Mouse (Mus musculus) bone marrow, adult 2 months (tissue): ENCODE results near the gene Dnaaf5. TPM values are rescaled to one million over a fixed set of nuclear protein-coding genes. Genes with fewer than 3 reads are reported as not detected.

Experiments used
- H3K27ac ChIP-seq: fragments of 200-500 bp; 2 replicates; pipeline ENCODE4 v1.5.1; 2012; ENCODE audit warnings: low read depth, mild to moderate bottlenecking, control low read depth, inconsistent platforms, low read length; ENCODE audit not compliant: control insufficient read depth, poor library complexity, insufficient read depth
- H3K4me1 ChIP-seq: fragments of 200-500 bp; 2 replicates; pipeline ENCODE4 v1.6.1; 2011; ENCODE audit warnings: low read length; ENCODE audit not compliant: control insufficient read depth, insufficient read depth
- H3K4me3 ChIP-seq: fragments of 200-500 bp; replicated peaks from 2 replicates; pipeline ENCODE3; 2011; ENCODE audit warnings: mild to moderate bottlenecking, low read depth, low read length, control low read depth; ENCODE audit not compliant: control insufficient read depth
- CTCF ChIP-seq: fragments of 200-500 bp; IDR thresholded peaks from 2 replicates; pipeline ENCODE4 v1.5.1; 2011; ENCODE audit warnings: low read length, control low read depth; ENCODE audit not compliant: control insufficient read depth, insufficient read depth
- POLR2A ChIP-seq: fragments of 200-500 bp; IDR thresholded peaks from 2 replicates; pipeline ENCODE4 v1.6.1; 2011; ENCODE audit warnings: low read depth, mild to moderate bottlenecking, control low read depth, low read length, borderline replicate concordance; ENCODE audit not compliant: control insufficient read depth
- WGBS: fragments of 180-500 bp; shearing (Covaris S2); methylation state at CpG from one replicate; pipeline ENCODE4 v1.1.7; 2018; 5-methylcytosine and 5-hydroxymethylcytosine counted together
- polyA plus RNA-seq: library from polyadenylated mRNA; stranded (reverse); fragments of >200 nt; gene quantifications from 2 replicates; pipeline ENCODE4 v1.2.4, GENCODE M21; 2011; ENCODE audit warnings: low replicate concordance; ENCODE audit not compliant: missing spikeins, insufficient read depth, insufficient read length

The Dnaaf5 gene
- polyA plus RNA-seq, 1 experiment = 6.5 TPM

GRCm38 (mm10) chr5:139220006-139220515 is 70.0 kb downstream of the Dnaaf5 start:
- WGBS = 78% methylated on average over 4 of the region's 4 CpGs
- no peak for TF ChIP-seq POLR2A
- no peak for TF ChIP-seq CTCF
- Histone ChIP-seq H3K27ac (0 out of 2 replicates have a peak overlapping the region, but pooled peaks have one; percentile 10), H3K4me1 (no peaks in the 10 kb centered on the region; the same call in 1 of the 2 replicates), H3K4me3 (no peak overlapping the region)

GRCm38 (mm10) chr5:139220610-139221009 is 70.6 kb downstream of the Dnaaf5 start:
- H3K4me3 ChIP-seq = no peak overlapping the region
- no peak overlapping the region for H3K27ac ChIP-seq
- 60% methylated on average over 4 of the region's 4 CpGs for WGBS
- H3K4me1 ChIP-seq = no peaks in the 10 kb centered on the region; the same call in 1 of the 2 replicates
- no peak for TF ChIP-seq CTCF
- no peak for TF ChIP-seq POLR2A

- no peak for TF ChIP-seq POLR2A
- no peak for TF ChIP-seq CTCF
- Histone ChIP-seq H3K4me3 (no peak overlapping the region), H3K27ac (no peak overlapping the region), H3K4me1 (no peaks in the 10 kb centered on the region)
- 95% methylated on average over 10 of the region's 10 CpGs for WGBS
Observed at GRCm38 (mm10) chr5:139223331-139223730, 73.3 kb downstream of the Dnaaf5 start.

- 89% methylated on average over 4 of the region's 4 CpGs for WGBS
- no peaks in the 10 kb centered on the region for H3K4me1 ChIP-seq
- no peak overlapping the region for H3K4me3 ChIP-seq
- no peak overlapping the region for H3K27ac ChIP-seq
- TF ChIP-seq CTCF (no peak), POLR2A (no peak)
Observed at GRCm38 (mm10) chr5:139227236-139227635, 77.2 kb downstream of the Dnaaf5 start.

GRCm38 (mm10) chr5:139227645-139228044 is 77.6 kb downstream of the Dnaaf5 start:
- Histone ChIP-seq H3K4me1 (no peaks in the 10 kb centered on the region), H3K4me3 (no peak overlapping the region), H3K27ac (no peak overlapping the region)
- TF ChIP-seq POLR2A = no peak
- no peak for TF ChIP-seq CTCF
- WGBS = 95% methylated on average over 2 of the region's 2 CpGs

- 88% methylated on average over 3 of the region's 3 CpGs for WGBS
- no peak for TF ChIP-seq CTCF
- no peak for TF ChIP-seq POLR2A
- no peak overlapping the region for H3K4me3 ChIP-seq
- no peaks in the 10 kb centered on the region for H3K4me1 ChIP-seq
- no peak overlapping the region for H3K27ac ChIP-seq
Observed at GRCm38 (mm10) chr5:139228318-139228717, 78.3 kb downstream of the Dnaaf5 start.

GRCm38 (mm10) chr5:139229716-139230115 is 79.7 kb downstream of the Dnaaf5 start:
- 90% methylated on average over 3 of the region's 3 CpGs for WGBS
- Histone ChIP-seq H3K4me3 (no peak overlapping the region), H3K4me1 (no peaks in the 10 kb centered on the region), H3K27ac (no peak overlapping the region)
- TF ChIP-seq POLR2A (no peak), CTCF (no peak)

GRCm38 (mm10) chr5:139232083-139232482 is 82.1 kb downstream of the Dnaaf5 start:
- 63% methylated on average over 3 of the region's 3 CpGs for whole genome bisulfite sequencing
- Histone ChIP-seq H3K4me1 (no peaks in the 10 kb centered on the region), H3K4me3 (no peak overlapping the region), H3K27ac (no peak overlapping the region)
- TF ChIP-seq POLR2A (no peak), CTCF (no peak)

GRCm38 (mm10) chr5:139234423-139234822 is 84.4 kb downstream of the Dnaaf5 start:
- WGBS = 88% methylated on average over 4 of the region's 4 CpGs
- no peak for TF ChIP-seq POLR2A
- no peak for TF ChIP-seq CTCF
- no peak overlapping the region for H3K4me3 ChIP-seq
- H3K27ac ChIP-seq = no peak overlapping the region
- no peaks in the 10 kb centered on the region for H3K4me1 ChIP-seq

Other genes with a start within 250 kb of the Dnaaf5 start
- gene Pdgfa, start 152.9 kb upstream of the Dnaaf5 start, polyA plus RNA-seq = 5.6 and 6.8 TPM in 2 replicates
- 6.6 TPM in 1 of 2 replicates, not detected in the other for gene Prkar1b, start 222 bp upstream of the Dnaaf5 start, polyA plus RNA-seq
- 26.5 and 27.1 TPM in 2 replicates for gene Sun1, start 50.4 kb downstream of the Dnaaf5 start, polyA plus RNA-seq
- 43.5 and 60.2 TPM in 2 replicates for gene Get4, start 102.1 kb downstream of the Dnaaf5 start, polyA plus RNA-seq
- gene Adap1, start 175.4 kb downstream of the Dnaaf5 start, polyA plus RNA-seq = 12.1 and 26.4 TPM in 2 replicates
- 27.6 and 39.3 TPM in 2 replicates for gene Cox19, start 201.2 kb downstream of the Dnaaf5 start, polyA plus RNA-seq
- not detected in 2 replicates for gene Cyp2w1, start 202.4 kb downstream of the Dnaaf5 start, polyA plus RNA-seq
- 14.6 and 20.1 TPM in 2 replicates for gene Gpr146, start 227.5 kb downstream of the Dnaaf5 start, polyA plus RNA-seq